Mouse (Mus musculus): ENCODE results near the gene Rfx7. TPM values are rescaled to one million over a fixed set of nuclear protein-coding genes. Genes with fewer than 3 reads are reported as not detected.

The Rfx7 gene
- polyA plus RNA-seq, 1 experiment from 2014 or later = 21.3 TPM

GRCm38 (mm10) chr9:72644418-72645110 lies 112.5 kb downstream of the Rfx7 start:
- no peak for ATAC-seq (ENCODE audit: low FRiP score)
- Histone ChIP-seq H3K4me3 (no peak overlapping the region), H3K27me3 (no peaks in the 10 kb centered on the region), H3K27ac (no peak overlapping the region), H3K9ac (no peak overlapping the region), H3K36me3 (no peaks in the 10 kb centered on the region), H3K4me1 (peaks cover 13% of the 10 kb centered on the region), H3K4me2 (replicated peaks) (no peak overlapping the region), H3K9me3 (replicated peaks) (no peaks in the 10 kb centered on the region)
- 51% methylated on average over 6 of the region's 6 CpGs for WGBS

- Histone ChIP-seq H3K36me3 (no peaks in the 10 kb centered on the region), H3K9ac (no peak overlapping the region), H3K9me3 (replicated peaks) (no peaks in the 10 kb centered on the region), H3K4me3 (no peak overlapping the region), H3K27me3 (no peaks in the 10 kb centered on the region), H3K27ac (no peak overlapping the region), H3K4me1 (peaks cover 17% of the 10 kb centered on the region; the same call in 1 of the 2 replicates), H3K4me2 (replicated peaks) (no peak overlapping the region)
- WGBS = 76% methylated on average over 2 of the region's 2 CpGs
- no peak for ATAC-seq (ENCODE audit: low FRiP score)
These were observed 117.7 kb downstream of the Rfx7 start for GRCm38 (mm10) chr9:72649781-72650180.

- no peak overlapping the region for H3K4me3 ChIP-seq
- 26% methylated on average over 8 of the region's 8 CpGs for WGBS
- no peaks in the 10 kb centered on the region for H3K36me3 ChIP-seq
- H3K27me3 ChIP-seq = no peaks in the 10 kb centered on the region
- ATAC-seq (ENCODE audit: low FRiP score) = no peak
- no peaks in the 10 kb centered on the region for H3K9me3 ChIP-seq (replicated peaks)
- H3K9ac ChIP-seq = no peak overlapping the region
- peak overlapping the region; percentile 81 for H3K27ac ChIP-seq
- peaks cover 28% of the 10 kb centered on the region; the same call in 1 of the 2 replicates for H3K4me1 ChIP-seq
- H3K4me2 ChIP-seq (replicated peaks) = 0 out of 2 replicates have a peak overlapping the region, but pooled peaks have one; percentile 15
These were observed 120.9 kb downstream of the Rfx7 start for GRCm38 (mm10) chr9:72652961-72653360.

DNA sequence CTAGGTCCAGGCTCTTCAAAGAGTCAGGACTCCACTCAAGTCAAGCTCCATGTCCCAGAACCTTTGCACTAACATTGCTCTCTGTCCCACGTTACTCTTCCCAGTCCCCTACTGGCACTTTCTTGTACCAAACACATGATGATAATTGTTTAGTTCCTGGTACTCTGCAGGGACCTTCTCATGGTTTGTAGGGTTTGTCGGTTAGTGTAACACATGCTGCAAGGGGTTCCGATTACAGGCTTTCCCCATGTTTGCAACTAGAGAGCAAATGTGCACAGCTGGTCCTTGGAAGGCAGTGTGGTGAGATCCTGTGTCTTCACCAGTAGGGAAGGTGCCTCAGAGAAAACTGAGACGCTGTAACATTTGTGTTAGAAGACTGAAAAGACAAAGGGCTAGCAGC lies 121.5 kb downstream of the Rfx7 start:
- Histone ChIP-seq H3K4me3 (no peak overlapping the region), H3K4me2 (replicated peaks) (0 out of 2 replicates have a peak overlapping the region, but pooled peaks have one; percentile 15), H3K4me1 (peaks cover 28% of the 10 kb centered on the region; the same call in 1 of the 2 replicates), H3K27me3 (no peaks in the 10 kb centered on the region), H3K9ac (no peak overlapping the region), H3K9me3 (replicated peaks) (no peaks in the 10 kb centered on the region), H3K27ac (peak overlapping the region; percentile 81), H3K36me3 (no peaks in the 10 kb centered on the region)
- 49% methylated on average over 4 of the region's 4 CpGs for WGBS
- ATAC-seq (ENCODE audit: low FRiP score) = no peak

DNA sequence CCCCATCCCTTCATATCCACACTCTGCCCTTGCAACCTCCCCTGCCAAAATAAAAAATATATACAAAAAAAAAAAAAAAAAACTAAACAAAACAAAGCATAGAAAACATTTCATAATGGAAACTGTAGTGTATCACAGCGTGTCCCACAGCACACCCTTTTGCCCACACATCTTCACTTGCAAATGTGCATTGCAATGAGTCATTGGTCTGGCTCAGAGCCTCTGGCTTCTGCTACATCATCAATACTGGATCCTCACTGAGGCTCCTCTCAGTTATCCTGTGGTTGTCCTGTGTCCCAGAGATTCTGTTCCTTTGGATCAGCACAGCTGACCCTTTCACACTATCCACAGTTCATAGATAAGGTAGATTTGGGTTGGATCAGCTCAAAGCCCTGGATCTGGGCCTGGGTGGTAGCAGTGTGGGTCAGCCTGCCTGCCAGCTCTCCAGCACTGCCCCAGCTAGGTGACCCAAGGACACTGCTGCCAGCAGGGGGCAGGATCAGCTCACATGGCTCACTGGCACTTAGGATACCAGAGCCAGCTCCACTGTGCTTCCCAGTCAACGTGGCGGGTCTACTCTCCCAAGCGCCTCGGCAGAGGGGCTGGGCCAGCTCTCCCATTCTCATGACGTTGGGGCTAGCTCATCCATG lies 122.7 kb downstream of the Rfx7 start:
- 62% methylated on average over 6 of the region's 6 CpGs for WGBS
- Histone ChIP-seq H3K9ac (no peak overlapping the region), H3K9me3 (replicated peaks) (no peaks in the 10 kb centered on the region), H3K4me2 (replicated peaks) (no peak overlapping the region), H3K27me3 (no peaks in the 10 kb centered on the region), H3K4me3 (no peak overlapping the region), H3K36me3 (no peaks in the 10 kb centered on the region), H3K27ac (no peak overlapping the region), H3K4me1 (peaks cover 28% of the 10 kb centered on the region; the same call in 1 of the 2 replicates)
- peak; percentile 49; the same call in 1 of the 2 replicates for ATAC-seq (ENCODE audit: low FRiP score)

DNA sequence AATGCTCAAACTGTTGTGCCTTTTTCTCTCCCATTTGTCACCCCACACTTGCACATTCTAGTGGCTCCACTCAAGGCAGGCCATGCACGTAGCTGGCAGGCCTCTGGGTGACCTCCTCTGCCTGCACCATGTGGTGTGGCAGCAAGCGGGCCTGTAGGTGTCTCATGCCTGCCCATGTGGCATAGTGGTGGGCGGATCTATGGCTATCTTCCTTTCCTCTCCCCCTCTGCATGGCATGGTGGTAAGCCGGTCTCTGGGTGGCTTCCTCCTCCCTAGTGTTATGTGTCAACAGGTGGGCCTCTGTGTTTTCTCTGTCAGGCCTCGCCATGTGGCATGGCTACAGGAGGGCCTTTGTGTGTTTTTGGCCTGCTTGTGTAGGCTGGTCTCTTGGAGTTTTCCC lies 123.6 kb downstream of the Rfx7 start:
- Histone ChIP-seq H3K36me3 (no peaks in the 10 kb centered on the region), H3K27ac (no peak overlapping the region), H3K9ac (no peak overlapping the region), H3K4me3 (no peak overlapping the region), H3K9me3 (replicated peaks) (no peaks in the 10 kb centered on the region), H3K4me1 (peaks cover 28% of the 10 kb centered on the region; the same call in 1 of the 2 replicates), H3K27me3 (no peaks in the 10 kb centered on the region), H3K4me2 (replicated peaks) (no peak overlapping the region)
- ATAC-seq (ENCODE audit: low FRiP score) = no peak
- WGBS = 77% methylated on average over 5 of the region's 5 CpGs

- no peaks in the 10 kb centered on the region for H3K27me3 ChIP-seq
- no peak overlapping the region for H3K27ac ChIP-seq
- H3K4me1 ChIP-seq = peaks cover 32% of the 10 kb centered on the region
- no peak overlapping the region for H3K4me3 ChIP-seq
- H3K36me3 ChIP-seq = no peaks in the 10 kb centered on the region
- H3K9me3 ChIP-seq (replicated peaks) = no peaks in the 10 kb centered on the region
- WGBS = 18% methylated on average over 4 of the region's 4 CpGs
- no peak for ATAC-seq (ENCODE audit: low FRiP score)
- no peak overlapping the region for H3K9ac ChIP-seq
- H3K4me2 ChIP-seq (replicated peaks) = no peak overlapping the region
These were observed 124.5 kb downstream of the Rfx7 start for GRCm38 (mm10) chr9:72656491-72656890.

GRCm38 (mm10) chr9:72656940-72657339 lies 124.9 kb downstream of the Rfx7 start:
- H3K9ac ChIP-seq = no peak overlapping the region
- H3K4me2 ChIP-seq (replicated peaks) = no peak overlapping the region
- H3K9me3 ChIP-seq (replicated peaks) = no peaks in the 10 kb centered on the region
- H3K36me3 ChIP-seq = no peaks in the 10 kb centered on the region
- H3K27ac ChIP-seq = no peak overlapping the region
- H3K4me3 ChIP-seq = no peak overlapping the region
- ATAC-seq (ENCODE audit: low FRiP score) = no peak
- peaks cover 32% of the 10 kb centered on the region for H3K4me1 ChIP-seq
- H3K27me3 ChIP-seq = no peaks in the 10 kb centered on the region
- 21% methylated on average over 3 of the region's 3 CpGs for WGBS

- Histone ChIP-seq H3K36me3 (no peaks in the 10 kb centered on the region), H3K9ac (no peak overlapping the region), H3K9me3 (replicated peaks) (no peaks in the 10 kb centered on the region), H3K27ac (no peak overlapping the region), H3K4me3 (no peak overlapping the region), H3K4me2 (replicated peaks) (no peak overlapping the region), H3K4me1 (peaks cover 26% of the 10 kb centered on the region), H3K27me3 (no peaks in the 10 kb centered on the region)
- 77% methylated on average over 1 of the region's 1 CpGs for WGBS
- ATAC-seq (ENCODE audit: low FRiP score) = no peak
These were observed 125.7 kb downstream of the Rfx7 start for GRCm38 (mm10) chr9:72657694-72658093.

DNA sequence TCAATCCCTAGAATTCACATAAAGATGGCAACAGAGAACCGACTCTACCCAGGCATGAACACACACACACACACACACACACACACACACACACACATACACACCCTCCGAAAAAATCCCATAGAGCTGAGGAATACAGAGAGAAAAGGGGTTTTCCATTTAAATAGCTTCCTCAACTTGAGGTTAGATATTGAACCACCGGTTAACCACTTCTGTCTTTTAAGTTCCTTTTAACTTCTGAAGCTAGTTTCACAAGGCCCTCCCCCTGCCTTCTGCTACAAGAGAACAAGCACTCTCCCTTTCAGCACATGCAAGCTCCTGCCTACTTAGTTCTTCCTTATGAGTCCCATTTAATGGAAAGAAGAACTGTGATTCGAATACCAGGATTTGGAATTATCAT lies 128.1 kb downstream of the Rfx7 start:
- 81% methylated on average over 4 of the region's 4 CpGs for WGBS
- ATAC-seq (ENCODE audit: low FRiP score) = no peak

GRCm38 (mm10) chr9:72660911-72661310 lies 128.9 kb downstream of the Rfx7 start:
- H3K9ac ChIP-seq = no peak overlapping the region
- peak overlapping the region; percentile 99 for H3K27ac ChIP-seq
- H3K4me3 ChIP-seq = no peak overlapping the region
- 71% methylated on average over 1 of the region's 1 CpGs for WGBS
- ATAC-seq (ENCODE audit: low FRiP score) = no peak
- H3K4me1 ChIP-seq = peaks cover 28% of the 10 kb centered on the region
- H3K27me3 ChIP-seq = no peaks in the 10 kb centered on the region
- H3K36me3 ChIP-seq = peaks cover 8% of the 10 kb centered on the region; the same call in 1 of the 2 replicates
- H3K4me2 ChIP-seq (replicated peaks) = peak overlapping the region; percentile 93; the same call in 1 of the 2 replicates
- H3K9me3 ChIP-seq (replicated peaks) = no peaks in the 10 kb centered on the region

More for the DNA sequence above, 128.1 kb downstream of the Rfx7 start:
- Histone ChIP-seq H3K9ac (no peak overlapping the region), H3K4me2 (replicated peaks) (no peak overlapping the region), H3K4me1 (peaks cover 27% of the 10 kb centered on the region), H3K27ac (no peak overlapping the region), H3K36me3 (peaks cover 4% of the 10 kb centered on the region; the same call in 1 of the 2 replicates), H3K27me3 (no peaks in the 10 kb centered on the region), H3K9me3 (replicated peaks) (no peaks in the 10 kb centered on the region), H3K4me3 (no peak overlapping the region)

DNA sequence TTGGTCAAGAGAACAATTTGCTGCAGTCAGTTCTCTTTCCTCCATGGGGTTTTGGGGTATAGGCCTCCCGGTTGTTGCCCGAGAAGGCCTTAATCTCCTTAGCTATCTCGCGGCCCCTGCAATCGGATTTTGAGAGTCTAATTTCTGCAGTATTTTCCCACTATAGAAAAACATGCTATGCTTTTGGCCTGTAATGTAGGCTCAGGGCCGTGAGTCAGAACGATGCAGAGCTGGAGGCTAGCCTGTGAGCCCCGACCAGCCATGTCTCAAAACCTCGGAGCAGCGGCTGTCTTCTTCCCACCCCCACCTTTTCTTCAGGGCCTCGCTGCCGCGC lies 129.5 kb downstream of the Rfx7 start:
- H3K27me3 ChIP-seq = no peaks in the 10 kb centered on the region
- peaks cover 32% of the 10 kb centered on the region for H3K4me1 ChIP-seq
- H3K4me2 ChIP-seq (replicated peaks) = peak overlapping the region; percentile 93
- H3K9me3 ChIP-seq (replicated peaks) = no peaks in the 10 kb centered on the region
- ATAC-seq (ENCODE audit: low FRiP score) = no peak
- H3K4me3 ChIP-seq = peak overlapping the region; percentile 96
- peaks cover 12% of the 10 kb centered on the region; the same call in 1 of the 2 replicates for H3K36me3 ChIP-seq
- H3K27ac ChIP-seq = peak overlapping the region; percentile 99
- WGBS = 1% methylated on average over 13 of the region's 13 CpGs
- peak overlapping the region; percentile 100 for H3K9ac ChIP-seq
